Mouse (Mus musculus) kidney, postnatal 14 days (tissue): Measurements from ENCODE around the gene Hist1h3h.
A peak's percentile ranks its signal among the peaks of the same experiment; 100 is the strongest.

ENCODE experiments used
- DNase-seq: peaks from one replicate; pipeline ENCODE4 v3.0.0; 2022; ENCODE audit warnings: mixed read lengths

Hist1h3h gene

GRCm38 (mm10) chr13:21729544-21729943 lies 12.1 kb downstream of the Hist1h3h start:
- DNase-seq, result no peak

- DNase-seq, result no peak
Observed at GRCm38 (mm10) chr13:21733466-21733865, 16.0 kb downstream of the Hist1h3h start.

GRCm38 (mm10) chr13:21734010-21734905 lies 16.8 kb downstream of the Hist1h3h start:
- DNase-seq, result peak; percentile 86

- DNase-seq, result peak; percentile 72
Observed at GRCm38 (mm10) chr13:21734906-21735767, 17.7 kb downstream of the Hist1h3h start, which contains the start of gene Hist1h4j. Hist1h4j (plus strand) TSS chr13:21735064.

GRCm38 (mm10) chr13:21745006-21745405 lies 27.5 kb downstream of the Hist1h3h start:
- no peak for DNase-seq

GRCm38 (mm10) chr13:21749387-21750158 lies 32.1 kb downstream of the Hist1h3h start:
- DNase-seq, result no peak

- peak; percentile 89 for DNase-seq
Observed at GRCm38 (mm10) chr13:21750159-21751017, 32.9 kb downstream of the Hist1h3h start, which contains the start of gene Hist1h4k. Hist1h4k (minus strand) TSS chr13:21750505.

- no peak for DNase-seq
Observed at GRCm38 (mm10) chr13:21751417-21751816, 34.0 kb downstream of the Hist1h3h start.

- DNase-seq, result no peak
Observed at GRCm38 (mm10) chr13:21751827-21752226, 34.4 kb downstream of the Hist1h3h start.

- no peak for DNase-seq
Observed at GRCm38 (mm10) chr13:21752356-21752755, 34.9 kb downstream of the Hist1h3h start.

GRCm38 (mm10) chr13:21753051-21753523 lies 35.6 kb downstream of the Hist1h3h start:
- no peak for DNase-seq

- DNase-seq, result peak; percentile 84
Observed at GRCm38 (mm10) chr13:21753524-21754285, 36.2 kb downstream of the Hist1h3h start, which contains the start of the genes Hist1h2ak and Hist1h2bn. Hist1h2ak (minus strand) TSS chr13:21753827. Hist1h2bn (plus strand) TSS chr13:21754123.

- peak; percentile 21 for DNase-seq
Observed at GRCm38 (mm10) chr13:21754294-21755001, 37.0 kb downstream of the Hist1h3h start.

GRCm38 (mm10) chr13:21755707-21756106 lies 38.2 kb downstream of the Hist1h3h start:
- DNase-seq, result no peak
